Mouse (Mus musculus) B cell, adult 62 days (primary cell): ENCODE results near the gene Leng8. TPM values are rescaled to one million over a fixed set of nuclear protein-coding genes. Genes with fewer than 3 reads are reported as not detected.

Experiments
- total RNA-seq: library from RNA; stranded (reverse); gene quantifications from 4 replicates; pipeline ENCODE4 v1.2.4, GENCODE M21; 2023

Gene Leng8
- 451 to 485 TPM (median 470 TPM) in 4 replicates for total RNA-seq

GRCm38 (mm10) chr7:4136771-4137531 is at the start of gene Leng8:
Leng8 (plus strand) TSS chr7:4137039.

GRCm38 (mm10) chr7:4119344-4119902 is 17.4 kb upstream of the Leng8 start, which contains the start of gene Ttyh1:
Ttyh1 (plus strand) TSS chr7:4119408.

GRCm38 (mm10) chr7:4150059-4150541 is 13.3 kb downstream of the Leng8 start, which contains the start of gene Leng9:
Leng9 (minus strand) TSS chr7:4150374.

GRCm38 (mm10) chr7:4164090-4164910 is 27.5 kb downstream of the Leng8 start, which contains the start of gene Cdc42ep5:
Cdc42ep5 (minus strand) TSS chr7:4164860.

Other genes starting within 250 kb of the Leng8 start
- 3.1 to 5.6 TPM (median 4.3 TPM) in 4 replicates for gene Gm14548, start 238.9 kb upstream of the Leng8 start, total RNA-seq
- 3.9 to 5.4 TPM (median 4.3 TPM) in 4 replicates for gene Lilra6, start 221.5 kb upstream of the Leng8 start, total RNA-seq
- gene Lair1, start 73.8 kb upstream of the Leng8 start, total RNA-seq: 9.7 to 10.4 TPM (median 9.8 TPM) in 4 replicates
- 0.37 to 1.0 TPM (median 0.56 TPM) in 3 of 4 replicates, not detected in the other for gene Ttyh1, start 17.6 kb upstream of the Leng8 start, total RNA-seq
- 33.8 to 37.4 TPM (median 37.0 TPM) in 4 replicates for gene Leng9, start 13.3 kb downstream of the Leng8 start, total RNA-seq
- not detected in 4 replicates for gene Cdc42ep5, start 27.8 kb downstream of the Leng8 start, total RNA-seq
- gene Lilra5, start 100.7 kb downstream of the Leng8 start, total RNA-seq: 0.26 to 0.27 TPM in 2 of 4 replicates, not detected in the others
- 0.40 to 1.1 TPM (median 0.66 TPM) in 4 replicates for gene Ncr1, start 200.7 kb downstream of the Leng8 start, total RNA-seq